Mouse (Mus musculus) adrenal gland, postnatal 36 days (tissue): ENCODE results near the gene Pptc7. TPM values are rescaled to one million over a fixed set of nuclear protein-coding genes. Genes with fewer than 3 reads are reported as not detected.

Experiments used
- DNase-seq, 2 experiments: peaks; one replicate each; pipeline ENCODE4 v3.0.0; 2021; ENCODE audit warnings: mixed read lengths in 1 of 2
- total RNA-seq, 2 experiments: library from RNA; stranded (reverse); gene quantifications; 2 replicates each; pipeline ENCODE4 v1.2.3; 2021

Gene Pptc7
- total RNA-seq, 2 experiments from 2014 or later: 53.2 to 55.4 TPM

- DNase-seq: no peak
Observed at GRCm38 (mm10) chr5:122330269-122330668, 46.1 kb downstream of the Pptc7 start.

DNA sequence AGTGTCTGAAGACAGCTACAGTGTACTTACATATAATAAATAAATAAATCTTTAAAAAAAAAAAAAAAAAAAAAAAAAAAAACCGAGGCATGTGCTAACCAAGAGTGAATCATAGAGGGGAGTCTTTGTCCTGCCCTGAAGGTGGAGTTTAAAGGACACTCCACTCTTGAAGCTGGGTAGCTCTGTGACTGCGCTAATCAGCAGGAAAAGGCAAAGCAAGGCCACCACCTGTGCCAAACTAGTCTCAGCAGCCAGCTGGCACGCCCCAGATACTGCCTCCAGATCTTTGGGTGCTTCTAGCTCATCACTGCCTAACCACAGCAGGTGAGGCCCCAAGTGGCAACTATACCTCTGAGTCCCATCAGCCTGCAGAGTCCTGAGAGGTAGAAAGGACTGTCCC is 50.5 kb downstream of the Pptc7 start:
- DNase-seq: peak in 1 of 2 experiments; percentile 37

GRCm38 (mm10) chr5:122336554-122337294 is 52.6 kb downstream of the Pptc7 start:
- DNase-seq: no peak

GRCm38 (mm10) chr5:122342874-122343273 is 58.7 kb downstream of the Pptc7 start:
- no peak for DNase-seq

DNA sequence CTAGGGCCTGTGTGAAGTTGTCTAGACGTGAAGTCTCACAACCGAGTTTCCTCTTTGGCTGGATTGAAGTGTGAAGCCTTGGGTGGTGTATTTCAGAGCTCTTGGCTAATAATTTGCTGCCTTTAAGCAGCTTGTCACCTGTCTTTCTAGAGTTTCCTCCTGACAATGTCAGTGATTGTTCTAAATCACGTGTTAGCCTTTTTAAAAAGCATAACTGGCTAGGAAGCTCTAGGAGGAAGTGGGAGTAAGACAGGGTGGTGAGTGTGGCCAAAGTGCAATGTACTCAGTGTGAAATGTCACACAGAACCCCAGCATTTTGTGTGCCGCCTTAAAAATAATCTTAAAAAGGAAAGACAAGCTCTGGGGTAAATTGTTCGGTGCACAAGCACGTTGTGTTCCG is 59.6 kb downstream of the Pptc7 start:
- no peak for DNase-seq

DNA sequence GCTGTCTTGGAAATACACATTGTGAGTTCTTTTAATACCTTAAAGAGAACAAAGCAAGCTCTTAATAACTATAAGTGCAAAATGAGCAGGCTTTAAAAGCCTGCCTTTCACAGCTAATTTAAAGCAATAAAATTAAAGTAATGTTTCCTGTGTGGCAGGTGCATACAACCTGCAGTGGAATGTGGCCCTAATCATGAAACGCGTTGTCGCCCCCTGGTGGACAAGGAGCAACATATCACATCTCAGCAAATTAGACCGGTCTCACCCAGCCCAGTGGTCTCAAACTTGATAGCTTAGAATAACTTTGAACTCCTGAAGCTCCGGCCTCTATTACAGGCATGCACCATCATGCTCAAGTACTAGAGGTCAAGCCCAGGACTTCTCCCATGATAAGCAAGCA is 60.1 kb downstream of the Pptc7 start:
- peak; percentile 75 to 83 for DNase-seq

DNA sequence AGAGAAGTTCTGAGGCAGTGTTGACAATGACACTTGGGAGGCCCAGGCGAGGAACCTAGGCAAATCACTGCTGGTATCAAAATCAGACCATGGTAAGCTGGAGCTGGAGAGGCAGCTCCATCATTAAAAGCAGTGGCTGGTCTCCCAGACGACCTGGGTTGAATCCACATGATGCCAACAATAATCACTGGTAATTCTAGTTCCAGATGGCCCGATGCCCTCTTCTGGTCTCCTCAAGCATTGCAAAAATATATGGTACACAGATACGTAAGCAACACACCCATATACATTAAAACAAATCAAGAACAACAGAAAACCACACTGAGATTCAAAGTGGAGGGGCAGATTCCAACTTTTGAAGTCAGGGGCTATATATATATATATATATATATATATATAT is 61.6 kb downstream of the Pptc7 start:
- no peak for DNase-seq

DNA sequence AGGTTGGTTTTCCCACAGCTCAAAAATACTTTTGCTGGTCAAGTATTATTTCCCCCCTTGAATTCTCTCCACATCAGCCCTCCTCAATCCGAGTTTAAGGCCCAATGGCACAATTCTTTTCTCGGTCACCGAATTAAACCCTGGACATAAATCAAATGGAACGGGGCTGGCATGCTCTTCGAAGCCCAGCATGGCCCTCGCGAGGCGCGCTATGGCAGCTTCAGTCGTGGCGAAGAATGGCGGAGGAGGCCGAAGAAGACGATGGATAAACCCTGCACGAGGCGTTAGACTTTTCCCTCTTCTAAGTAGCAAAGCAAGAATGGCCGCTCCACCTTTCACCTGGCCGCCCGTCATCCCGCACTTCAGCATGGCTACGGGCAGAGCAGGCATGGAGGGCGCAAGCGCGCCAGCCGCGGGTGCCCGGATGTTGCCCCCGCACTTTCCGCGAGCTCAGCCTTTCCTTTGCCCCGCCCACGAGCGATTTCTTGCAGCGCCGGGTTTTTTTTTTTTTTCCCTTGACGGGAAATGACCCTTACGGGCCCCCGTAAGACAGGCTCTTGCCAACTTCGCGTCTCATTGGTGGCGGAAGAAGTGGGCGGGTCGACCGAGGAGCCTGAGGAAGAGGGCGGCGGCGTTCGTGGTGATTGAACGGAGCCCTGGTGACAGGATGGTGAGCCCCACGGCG is 69.8 kb downstream of the Pptc7 start, which contains the start of the genes Rad9b and Vps29:
Gene Rad9b, minus strand, starts transcription at position 427 of the 685 bp plus-strand sequence.
Gene Vps29, plus strand, starts transcription at position 563 of the 685 bp plus-strand sequence.
- peak; percentile 98 for DNase-seq

DNA sequence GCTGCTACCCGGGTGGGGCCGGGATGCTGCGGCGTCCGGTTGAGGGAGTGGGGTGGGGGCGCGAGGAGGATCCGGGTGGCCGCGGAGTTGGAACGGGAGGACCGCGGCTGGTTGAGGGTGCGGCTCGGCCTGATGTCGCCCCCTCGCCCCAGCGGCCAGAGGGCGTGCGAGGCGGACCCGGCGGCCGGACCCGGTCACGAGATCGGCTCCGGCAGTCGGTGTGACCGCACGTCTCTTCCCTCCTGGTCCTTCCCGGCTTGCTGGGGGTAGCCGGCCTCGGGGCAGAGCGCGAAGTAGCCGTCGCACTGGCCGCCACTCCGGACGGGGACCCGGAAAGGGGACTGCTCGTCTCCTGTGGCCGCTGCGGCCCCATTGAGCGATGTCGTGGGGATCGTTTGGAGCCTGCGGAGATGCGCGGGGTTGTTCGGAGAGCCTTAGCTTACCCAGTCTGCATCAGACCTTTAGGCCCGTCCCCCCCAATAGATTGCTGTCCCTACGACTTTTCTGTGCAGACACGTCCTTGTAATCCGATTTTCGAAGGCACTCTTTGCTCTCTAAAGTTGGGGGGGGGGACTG is 70.4 kb downstream of the Pptc7 start:
- no peak for DNase-seq

- no peak for DNase-seq
Observed at GRCm38 (mm10) chr5:122371591-122372191, 87.5 kb downstream of the Pptc7 start, which contains the start of gene Gpn3. TSS of gene Gpn3 (plus strand) at chr5:122371876.

DNA sequence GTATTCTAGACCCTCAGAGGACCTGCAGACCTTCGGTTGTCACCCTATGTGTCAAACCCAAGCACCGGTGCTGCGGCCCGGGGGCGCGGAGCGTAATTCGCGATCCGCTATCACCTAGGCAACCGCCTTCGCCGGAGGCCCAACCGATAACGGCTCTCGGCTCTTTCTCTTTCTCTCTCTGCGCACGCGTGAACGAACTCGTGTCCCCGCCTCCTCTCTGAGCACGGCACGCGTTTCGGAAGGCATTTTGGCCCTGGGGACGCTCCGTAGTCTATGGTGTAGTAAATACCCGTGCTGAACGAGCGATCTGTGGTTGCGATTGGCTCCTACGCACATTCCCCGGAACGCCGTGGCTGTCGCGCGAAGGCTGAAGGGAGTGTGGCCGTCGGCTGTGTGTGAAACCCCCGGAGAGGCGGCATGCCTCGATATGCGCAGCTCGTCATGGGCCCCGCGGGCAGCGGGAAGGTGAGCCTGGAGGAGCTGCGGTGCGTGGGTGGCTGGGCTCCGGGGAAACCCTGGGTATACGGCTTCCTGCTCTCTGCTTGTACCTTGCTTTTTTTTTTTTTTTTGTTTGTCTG is 88.1 kb downstream of the Pptc7 start, which contains the start of gene Fam216a:
Gene Fam216a, minus strand, starts transcription at position 173 of the 578 bp plus-strand sequence.
- peak; percentile 99 to 100 for DNase-seq

DNA sequence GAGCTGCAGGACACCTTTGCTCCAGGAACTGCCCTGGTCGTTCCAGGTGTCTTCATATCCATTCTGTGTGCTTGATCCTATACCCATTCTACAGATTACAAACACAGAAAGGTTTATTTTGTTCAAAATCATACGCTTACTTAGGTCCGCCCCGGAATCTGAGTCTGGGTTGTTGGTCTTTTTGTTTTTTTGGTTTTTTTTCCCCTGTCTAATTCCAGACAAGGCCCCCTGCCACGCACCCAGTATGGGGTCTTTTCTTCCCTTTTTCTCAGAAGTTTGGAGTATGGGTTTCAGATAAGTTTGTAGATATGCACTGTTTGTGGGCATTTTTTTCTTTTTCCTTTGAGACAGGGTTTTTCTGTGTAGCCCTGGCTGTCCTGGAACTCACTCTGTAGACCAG is 88.7 kb downstream of the Pptc7 start:
- no peak for DNase-seq

Other genes starting within 250 kb of the Pptc7 start
- gene Cux2, start 234.3 kb upstream of the Pptc7 start, total RNA-seq: 10 to 100 TPM; 18.6 to 20.9 TPM
- 1 to 10 TPM in 1 of 2 experiments, not detected in 1; 2.0 TPM for gene Myl2, start 183.4 kb upstream of the Pptc7 start, total RNA-seq
- not detected for gene Ccdc63, start 143.5 kb upstream of the Pptc7 start, total RNA-seq
- gene Ppp1cc, start 126.1 kb upstream of the Pptc7 start, total RNA-seq: 100 to 1,000 TPM; 165 to 169 TPM
- 1 to 10 TPM; 1.7 to 3.3 TPM for gene Hvcn1, start 77.6 kb upstream of the Pptc7 start, total RNA-seq
- gene Tctn1, start 19.9 kb upstream of the Pptc7 start, total RNA-seq: 10 to 100 TPM; 12.0 to 16.2 TPM
- gene Rad9b, start 69.9 kb downstream of the Pptc7 start, total RNA-seq: 1 to 10 TPM; 2.2 to 3.4 TPM
- 100 to 1,000 TPM; 141 to 165 TPM for gene Vps29, start 70.0 kb downstream of the Pptc7 start, total RNA-seq
- 10 to 100 TPM; 34.8 to 36.0 TPM for gene Gpn3, start 87.5 kb downstream of the Pptc7 start, total RNA-seq
- 10 to 100 TPM; 30.2 to 38.9 TPM for gene Fam216a, start 88.0 kb downstream of the Pptc7 start, total RNA-seq
- 100 to 1,000 TPM; 223 to 328 TPM for gene Arpc3, start 107.5 kb downstream of the Pptc7 start, total RNA-seq
- gene Anapc7, start 137.3 kb downstream of the Pptc7 start, total RNA-seq: 10 to 100 TPM; 44.2 to 52.2 TPM
- 100 to 1,000 TPM; 195 to 199 TPM for gene Atp2a2, start 217.9 kb downstream of the Pptc7 start, total RNA-seq